Mouse (Mus musculus) bone marrow, adult 2 months (tissue): ENCODE data around the gene Cd47. TPM values are rescaled to one million over a fixed set of nuclear protein-coding genes. Genes with fewer than 3 reads are reported as not detected.

Source experiments
- H3K27ac ChIP-seq: fragments of 200-500 bp; 2 replicates; pipeline ENCODE4 v1.5.1; 2012; ENCODE audit warnings: low read depth, mild to moderate bottlenecking, control low read depth, inconsistent platforms, low read length; ENCODE audit not compliant: control insufficient read depth, poor library complexity, insufficient read depth
- H3K4me1 ChIP-seq: fragments of 200-500 bp; 2 replicates; pipeline ENCODE4 v1.6.1; 2011; ENCODE audit warnings: low read length; ENCODE audit not compliant: control insufficient read depth, insufficient read depth
- H3K4me3 ChIP-seq: fragments of 200-500 bp; replicated peaks from 2 replicates; pipeline ENCODE3; 2011; ENCODE audit warnings: mild to moderate bottlenecking, low read depth, low read length, control low read depth; ENCODE audit not compliant: control insufficient read depth
- CTCF ChIP-seq: fragments of 200-500 bp; IDR thresholded peaks from 2 replicates; pipeline ENCODE4 v1.5.1; 2011; ENCODE audit warnings: low read length, control low read depth; ENCODE audit not compliant: control insufficient read depth, insufficient read depth
- POLR2A ChIP-seq: fragments of 200-500 bp; IDR thresholded peaks from 2 replicates; pipeline ENCODE4 v1.6.1; 2011; ENCODE audit warnings: low read depth, mild to moderate bottlenecking, control low read depth, low read length, borderline replicate concordance; ENCODE audit not compliant: control insufficient read depth
- WGBS: fragments of 180-500 bp; shearing (Covaris S2); methylation state at CpG from one replicate; pipeline ENCODE4 v1.1.7; 2018; 5-methylcytosine and 5-hydroxymethylcytosine counted together
- polyA plus RNA-seq: library from polyadenylated mRNA; stranded (reverse); fragments of >200 nt; gene quantifications from 2 replicates; pipeline ENCODE4 v1.2.4, GENCODE M21; 2011; ENCODE audit warnings: low replicate concordance; ENCODE audit not compliant: missing spikeins, insufficient read depth, insufficient read length

The Cd47 gene
- polyA plus RNA-seq, 1 experiment, result 159 TPM

DNA sequence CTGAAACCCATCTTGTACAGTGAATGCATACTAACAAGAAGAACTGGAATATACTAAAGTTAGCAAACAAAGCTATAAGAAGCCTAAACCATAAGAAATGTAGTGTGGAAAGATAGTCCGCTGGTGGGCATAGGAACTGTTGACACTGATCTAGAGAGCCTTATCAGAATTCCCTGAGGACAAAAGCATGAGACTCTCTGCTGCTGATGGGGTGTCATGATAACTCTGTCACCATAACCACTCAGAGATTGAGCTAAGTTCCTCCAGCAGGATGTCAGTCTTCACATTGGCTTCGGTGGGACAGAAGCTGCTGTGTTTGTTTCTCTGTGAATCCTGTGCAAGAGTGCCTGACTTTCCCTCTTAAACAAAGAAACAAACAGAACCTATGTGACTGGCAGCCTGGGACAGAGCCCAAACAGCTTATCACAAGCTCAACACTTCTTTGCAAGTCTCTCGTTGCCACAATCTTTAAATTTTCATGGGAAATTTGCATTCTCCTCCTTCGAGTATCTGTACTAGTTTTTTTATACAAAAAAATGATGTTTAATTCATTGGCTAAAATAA is 33.9 kb downstream of the Cd47 start:
- H3K27ac ChIP-seq, result no peak overlapping the region

DNA sequence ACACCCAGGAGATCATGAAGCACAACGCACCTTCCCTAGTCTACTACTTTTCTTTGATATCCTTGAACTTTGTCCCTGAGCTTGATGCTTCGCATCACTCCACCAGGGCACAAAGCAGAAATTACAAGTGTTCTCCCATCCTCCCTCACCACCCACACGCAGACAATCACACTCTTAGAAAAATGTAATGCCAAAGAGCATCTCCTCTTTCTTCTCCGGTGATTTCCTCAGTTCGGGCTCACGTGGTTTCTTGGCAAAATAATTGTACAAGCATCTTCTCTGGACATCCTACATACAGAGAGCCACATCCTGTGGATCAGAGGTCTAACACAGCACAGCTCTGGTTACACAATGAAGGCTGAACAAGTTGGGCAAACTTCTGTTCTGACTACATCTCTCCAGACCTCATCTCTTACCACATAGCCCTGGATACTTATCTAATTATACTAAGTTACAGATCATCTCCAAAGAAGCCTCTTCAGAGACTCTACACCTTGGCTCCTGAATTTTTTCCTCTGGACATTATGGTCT is 36.4 kb downstream of the Cd47 start:
- peaks cover 4% of the 10 kb centered on the region for H3K4me1 ChIP-seq
- peak overlapping the region; percentile 48; the same call in 1 of the 2 replicates for H3K27ac ChIP-seq
- no peak for TF ChIP-seq POLR2A
- no peak overlapping the region for H3K4me3 ChIP-seq
- WGBS, result 47% methylated on average over 6 of the region's 6 CpGs

More for the DNA sequence above, 33.9 kb downstream of the Cd47 start:
- WGBS, result 36% methylated on average over 4 of the region's 4 CpGs
- TF ChIP-seq CTCF (no peak), POLR2A (no peak)
- H3K4me1 ChIP-seq, result peaks cover 4% of the 10 kb centered on the region
- no peak overlapping the region for H3K4me3 ChIP-seq

GRCm38 (mm10) chr16:49838923-49839322 is 38.6 kb downstream of the Cd47 start:
- TF ChIP-seq POLR2A, result no peak
- TF ChIP-seq CTCF, result no peak
- WGBS, result 47% methylated on average over 6 of the region's 6 CpGs
- no peak overlapping the region for H3K4me3 ChIP-seq
- H3K4me1 ChIP-seq, result peaks cover 4% of the 10 kb centered on the region
- no peak overlapping the region; the same call in 1 of the 2 replicates for H3K27ac ChIP-seq

DNA sequence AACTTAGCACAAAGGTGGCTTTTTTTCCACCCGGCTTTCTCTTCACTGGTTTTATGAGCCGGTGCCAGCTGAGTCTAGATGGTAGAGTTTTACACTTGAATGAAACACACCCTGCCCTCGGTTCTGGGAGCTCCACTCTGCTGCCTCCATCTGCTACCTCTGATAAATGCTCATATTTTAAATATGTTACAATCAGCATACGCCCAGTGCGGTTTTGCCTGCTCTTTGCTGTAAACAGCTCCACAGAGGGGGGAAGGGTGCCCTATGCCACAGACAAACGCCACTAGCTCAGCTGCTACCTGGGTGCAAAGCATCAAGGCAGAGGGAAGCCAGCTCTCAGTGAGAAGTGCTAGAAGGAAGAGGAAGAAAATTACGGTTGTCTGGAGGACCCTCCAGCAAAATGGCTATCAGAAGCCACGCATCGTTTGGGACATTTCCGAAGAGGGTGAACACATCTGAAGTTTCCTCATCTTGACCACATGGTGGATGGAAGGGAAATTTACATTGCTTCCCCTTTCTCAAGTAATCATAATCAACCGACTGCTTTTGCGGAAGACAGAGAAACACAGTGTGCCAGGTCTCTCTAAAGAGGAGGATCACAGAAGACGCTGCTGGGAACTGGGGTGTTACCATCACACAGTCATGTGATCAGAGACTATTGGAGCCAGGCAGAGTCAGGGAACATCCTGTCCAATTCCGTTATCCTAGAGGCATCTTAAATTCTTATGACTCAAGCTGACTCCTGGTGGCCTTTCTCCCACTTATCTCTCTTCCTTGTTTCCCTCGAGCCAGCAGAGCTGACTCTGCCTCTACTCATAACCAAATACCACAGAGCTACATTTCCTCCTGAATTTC is 39.6 kb downstream of the Cd47 start:
- WGBS, result 1% methylated on average over 15 of the region's 15 CpGs
- Histone ChIP-seq H3K4me1 (peaks cover 2% of the 10 kb centered on the region), H3K27ac (peak overlapping the region; percentile 98), H3K4me3 (peak overlapping the region; percentile 44)
- TF ChIP-seq CTCF (peak; percentile 12; the same call in 1 of the 2 replicates), POLR2A (peak; percentile 26)

DNA sequence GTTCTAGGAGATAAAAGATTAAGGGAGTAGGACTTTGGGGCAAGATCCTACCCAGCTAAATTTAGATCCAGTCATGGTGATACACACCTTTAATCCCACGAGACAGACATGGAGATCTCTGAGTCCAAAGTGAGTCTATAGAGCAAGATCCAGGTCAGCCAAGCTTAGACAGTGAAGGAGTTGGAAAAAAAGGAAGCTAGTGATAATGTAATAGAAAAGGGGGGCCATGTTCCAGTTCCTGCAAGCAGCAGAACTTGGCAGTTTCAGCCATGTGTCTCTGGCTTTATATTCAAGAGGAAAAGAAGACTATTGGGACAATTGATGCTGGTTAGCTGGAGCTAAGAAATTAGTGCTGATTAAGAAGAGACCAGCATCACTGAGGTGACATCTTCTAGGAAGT is 43.4 kb downstream of the Cd47 start:
- 50% methylated on average over 1 of the region's 1 CpGs for WGBS
- no peak for TF ChIP-seq CTCF
- TF ChIP-seq POLR2A, result no peak
- H3K27ac ChIP-seq, result no peak overlapping the region
- no peak overlapping the region for H3K4me3 ChIP-seq
- H3K4me1 ChIP-seq, result peaks cover 6% of the 10 kb centered on the region

DNA sequence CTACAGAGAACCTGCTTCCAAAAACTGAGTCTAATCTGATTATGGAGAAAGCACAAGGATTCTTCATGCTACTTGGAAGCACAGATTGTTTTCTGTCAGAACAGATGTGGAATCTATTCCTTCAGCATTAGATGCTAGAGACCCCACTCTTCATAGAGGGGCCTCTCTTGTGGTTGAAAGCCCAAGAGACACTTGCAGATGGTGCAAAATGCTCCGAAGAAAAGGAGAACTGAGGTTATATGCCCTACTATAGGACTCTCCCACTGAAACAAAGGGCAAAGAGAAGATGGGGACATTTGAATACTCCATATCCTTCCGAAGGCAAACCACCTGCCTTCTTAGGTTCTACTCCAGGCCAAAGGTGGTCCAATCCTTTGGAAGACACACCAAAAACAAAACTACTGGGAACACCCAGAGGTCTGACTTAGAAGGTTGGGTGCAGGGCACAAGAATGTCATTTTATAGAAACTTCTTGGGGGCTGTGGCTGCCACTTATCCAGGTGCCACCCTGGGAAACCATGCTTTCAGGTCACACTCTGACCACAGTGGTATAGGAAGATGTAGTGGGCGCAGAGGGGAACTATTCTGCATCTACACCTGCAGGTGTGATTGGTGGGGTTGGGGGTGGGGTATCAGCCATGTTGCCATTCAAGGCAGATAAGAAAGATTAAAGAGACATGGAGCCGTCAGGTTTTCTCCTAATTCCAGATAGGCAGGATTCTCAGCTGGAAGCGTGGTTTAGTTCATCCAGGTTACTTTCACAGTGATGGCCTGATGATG is 47.1 kb downstream of the Cd47 start:
- 46% methylated on average over 5 of the region's 5 CpGs for WGBS
- H3K27ac ChIP-seq, result peak overlapping the region; percentile 54; the same call in 1 of the 2 replicates
- H3K4me3 ChIP-seq, result no peak overlapping the region
- TF ChIP-seq POLR2A (no peak), CTCF (no peak)
- H3K4me1 ChIP-seq, result peaks cover 7% of the 10 kb centered on the region

- Histone ChIP-seq H3K27ac (no peak overlapping the region), H3K4me3 (no peak overlapping the region), H3K4me1 (peaks cover 9% of the 10 kb centered on the region)
- TF ChIP-seq POLR2A, result no peak
- TF ChIP-seq CTCF, result no peak
- WGBS, result 37% methylated on average over 1 of the region's 1 CpGs
Observed at GRCm38 (mm10) chr16:49848651-49849050, 48.3 kb downstream of the Cd47 start.

DNA sequence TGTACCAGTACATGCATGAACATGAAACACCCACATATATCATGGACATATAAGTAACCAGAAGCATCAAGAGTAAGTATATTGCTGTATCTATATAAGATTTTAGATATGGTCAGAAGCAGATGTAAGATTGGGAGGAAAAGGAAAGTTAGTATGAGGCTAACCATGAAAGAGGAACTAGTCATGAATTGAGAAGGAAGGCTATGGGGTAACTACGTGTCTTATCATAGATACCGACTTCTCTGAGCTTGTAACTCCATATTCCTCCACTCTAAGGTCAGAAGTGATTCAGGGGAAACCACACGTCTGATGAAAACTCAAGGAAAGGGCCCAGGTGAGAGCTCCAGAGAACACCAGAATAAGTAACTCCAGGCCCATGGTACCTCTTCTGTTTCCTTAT is 52.6 kb downstream of the Cd47 start:
- WGBS, result 4% methylated on average over 3 of the region's 3 CpGs
- no peak for TF ChIP-seq POLR2A
- no peak for TF ChIP-seq CTCF
- Histone ChIP-seq H3K4me3 (no peak overlapping the region), H3K4me1 (peaks cover 5% of the 10 kb centered on the region; the same call in 1 of the 2 replicates), H3K27ac (peak overlapping the region; percentile 56; the same call in 1 of the 2 replicates)
